Mouse (Mus musculus) small intestine, adult 2 months (tissue): Measurements from ENCODE around the gene Amotl2.

Experiments
- CTCF ChIP-seq: fragments of 200-500 bp; IDR thresholded peaks from 2 replicates; pipeline ENCODE4 v1.5.1; 2012; ENCODE audit warnings: low read depth, mild to moderate bottlenecking, control low read depth, inconsistent platforms, low read length, moderate library complexity, mixed read lengths; ENCODE audit not compliant: insufficient replicate concordance, insufficient read length; ENCODE audit errors: extremely low read depth
- POLR2A ChIP-seq: fragments of 200-500 bp; IDR thresholded peaks from 2 replicates; pipeline ENCODE4 v1.6.1; 2012; ENCODE audit warnings: low read depth, mild to moderate bottlenecking, control low read depth, inconsistent platforms, low read length, moderate library complexity

DNA sequence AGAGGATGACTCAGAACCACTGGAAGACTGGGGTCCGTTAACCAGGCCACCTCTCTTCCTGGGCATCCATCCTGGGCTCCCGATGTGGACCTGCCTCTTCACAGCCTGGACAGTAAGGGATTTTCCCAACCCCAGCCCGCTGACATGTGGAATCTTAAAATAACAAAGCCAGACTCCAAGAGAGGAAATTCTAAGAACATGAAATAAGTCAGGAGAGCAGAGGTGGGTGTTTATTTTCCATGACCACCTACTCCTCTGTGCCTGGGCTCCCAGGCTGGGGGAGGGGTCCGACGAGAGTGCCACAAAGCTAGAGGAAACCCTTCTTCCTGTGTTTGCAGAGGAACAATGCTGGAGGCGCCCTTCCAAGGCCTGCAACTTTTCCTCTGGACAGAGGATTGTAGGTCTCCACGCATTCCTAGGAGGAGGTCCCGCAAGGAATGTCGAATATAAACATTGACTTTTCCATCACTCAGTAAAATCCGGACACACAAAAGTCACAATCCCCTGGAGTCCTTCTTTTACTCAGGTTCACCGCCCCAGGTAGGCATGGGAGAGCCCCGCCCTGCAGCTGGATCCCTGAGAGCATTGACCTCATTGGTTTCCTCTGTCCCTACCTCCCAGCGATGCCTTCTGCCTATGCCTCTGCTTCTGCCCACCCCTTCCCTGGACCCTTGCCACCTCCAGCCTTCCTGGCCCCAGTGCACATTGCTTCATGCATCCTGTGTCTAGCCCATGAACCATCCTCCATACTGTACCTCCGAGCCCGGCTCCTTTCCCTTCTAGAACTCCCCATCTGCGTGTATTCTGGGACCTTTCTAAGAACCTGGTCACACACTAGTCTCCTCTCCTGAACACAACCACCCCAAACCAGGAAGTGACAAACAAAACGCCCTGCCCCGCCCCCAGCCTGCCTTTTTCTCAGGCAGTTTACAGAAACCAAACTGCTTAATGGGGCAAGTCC lies 61.4 kb downstream of the Amotl2 start:
- no peak for TF ChIP-seq CTCF
- no peak for TF ChIP-seq POLR2A
